Mouse (Mus musculus) embryonic stem cell, embryonic (primary cell): ENCODE data around the gene Trim30b.
"Not testable (repeated sequence)": the region's sequence is repeated elsewhere in the genome, so short reads cannot be mapped to it uniquely, and the experiment has no call there.

Experiments used
- CTCF ChIA-PET, 4 experiments: fragments of 300-600 bp in 2 of 4; fragments of 350-600 bp in 2 of 4; sonication (Branson Sonifier 250); formaldehyde crosslinking; loops; one replicate each; lab custom pipeline; 2022; ENCODE audit warnings: inconsistent platforms in 2 of 4; lab: Charles Lee
- POLR2A ChIA-PET, 4 experiments: fragments of 300-600 bp in 2 of 4; fragments of 350-600 bp in 2 of 4; sonication (Branson Sonifier 250); formaldehyde crosslinking; loops; one replicate each; lab custom pipeline; 2022; ENCODE audit warnings: antibody characterized with exemption in 4 of 4, inconsistent platforms in 1 of 4; lab: Charles Lee

Trim30b gene

GRCm38 (mm10) chr7:104369736-104370414, at the start of gene Trim30b:
Trim30b (minus strand) TSS chr7:104369884.
- CTCF ChIA-PET, result interaction anchor here in 1 of 4 experiments (0.6 kb wide), 1 partner anchor 226 kb away, joined by 3 read pairs; no protein-coding TSS in a partner anchor
- POLR2A ChIA-PET, result no interaction called here

GRCm38 (mm10) chr7:104404460-104404950, 34.8 kb upstream of the Trim30b start:
- POLR2A ChIA-PET, result no interaction called here
- CTCF ChIA-PET, result no interaction called here

- CTCF ChIA-PET, result no interaction called here
- POLR2A ChIA-PET, result no interaction called here
These were observed 31.5 kb upstream of the Trim30b start for GRCm38 (mm10) chr7:104401140-104401539.

- CTCF ChIA-PET, result no interaction called here
- POLR2A ChIA-PET, result no interaction called here
These were observed 31.0 kb upstream of the Trim30b start, which contains the start of gene Trim30c for GRCm38 (mm10) chr7:104400698-104401097. Trim30c (minus strand) TSS chr7:104400837.

GRCm38 (mm10) chr7:104398492-104398891, 28.8 kb upstream of the Trim30b start:
- POLR2A ChIA-PET, result no interaction called here
- CTCF ChIA-PET, result no interaction called here

- POLR2A ChIA-PET, result no interaction called here
- CTCF ChIA-PET, result no interaction called here
These were observed 3.3 kb downstream of the Trim30b start for GRCm38 (mm10) chr7:104366339-104366738.

GRCm38 (mm10) chr7:104353600-104353967, 16.1 kb downstream of the Trim30b start:
- CTCF ChIA-PET, result no interaction called here
- POLR2A ChIA-PET, result interaction anchor here in 2 of 4 experiments (1.5 to 1.9 kb wide), 2 partner anchors 96 to 136 kb away, joined by 3 to 5 read pairs; no protein-coding TSS in a partner anchor

GRCm38 (mm10) chr7:104352717-104353599, 16.7 kb downstream of the Trim30b start, which contains the start of gene Trim12c:
Trim12c (minus strand) TSS chr7:104353362.
- ChIA-PET CTCF (no interaction called here), POLR2A (interaction anchor here (0.8 to 1.9 kb wide), 6 partner anchors 96 to 135 kb away, joined by 3 to 5 read pairs (median 4); partner anchors contain the start of gene Trim34a (in 1 of the 4))

- POLR2A ChIA-PET, CTCF ChIA-PET: not testable (repeated sequence)
These were observed 21.6 kb downstream of the Trim30b start for GRCm38 (mm10) chr7:104348043-104348442.

GRCm38 (mm10) chr7:104340744-104341143, 28.9 kb downstream of the Trim30b start:
- CTCF ChIA-PET, POLR2A ChIA-PET: not testable (repeated sequence)

- POLR2A ChIA-PET, CTCF ChIA-PET: not testable (repeated sequence)
These were observed 34.1 kb downstream of the Trim30b start for GRCm38 (mm10) chr7:104335547-104335946.

GRCm38 (mm10) chr7:104329171-104329570, 40.5 kb downstream of the Trim30b start, which contains the start of gene Trim34b:
Trim34b (plus strand) TSS chr7:104329471.
- POLR2A ChIA-PET, CTCF ChIA-PET: not testable (repeated sequence)

- ChIA-PET CTCF (no interaction called here), POLR2A (no interaction called here)
These were observed 47.7 kb downstream of the Trim30b start for GRCm38 (mm10) chr7:104322028-104322427.

GRCm38 (mm10) chr7:104315369-104316080, 54.2 kb downstream of the Trim30b start, which contains the start of gene Trim12a:
Trim12a (minus strand) TSS chr7:104315466.
- POLR2A ChIA-PET, result interaction anchor here in 1 of 4 experiments (1.2 to 2.5 kb wide), 3 partner anchors 16 to 96 kb away, joined by 4 to 11 read pairs (median 5); no protein-coding TSS in a partner anchor
- CTCF ChIA-PET, result not testable (repeated sequence)

- CTCF ChIA-PET, result no interaction called here
- POLR2A ChIA-PET, result interaction anchor here in 1 of 4 experiments (1.2 to 2.5 kb wide), 2 partner anchors 16 to 95 kb away, joined by 5 to 11 read pairs; no protein-coding TSS in a partner anchor
These were observed 54.8 kb downstream of the Trim30b start for GRCm38 (mm10) chr7:104314796-104315353.
